Mouse (Mus musculus) heart, embryonic 15.5 days (tissue): ENCODE results near the gene Slc6a6. TPM values are rescaled to one million over a fixed set of nuclear protein-coding genes. Genes with fewer than 3 reads are reported as not detected.

ENCODE experiments used
- ATAC-seq: fragments of 200-750 bp; cut with Nextera tagmentation; replicated peaks from 2 replicates; pipeline ENCODE4 v1.8.0; 2017; ENCODE audit warnings: low read depth, moderate TSS enrichment; ENCODE audit not compliant: insufficient number of reproducible peaks, insufficient read depth, low FRiP score
- H3K27ac ChIP-seq: fragments of 300-500 bp; sonication (generic); 2 replicates; pipeline ENCODE4 v1.5.1; 2015; ENCODE audit warnings: mild to moderate bottlenecking, inconsistent platforms
- H3K27me3 ChIP-seq: fragments of 300-500 bp; sonication (generic); 2 replicates; pipeline ENCODE4 v1.6.1; 2015; ENCODE audit warnings: inconsistent platforms
- H3K36me3 ChIP-seq: fragments of 300-500 bp; sonication (generic); 2 replicates; pipeline ENCODE4 v1.6.1; 2015; ENCODE audit warnings: mild to moderate bottlenecking, inconsistent platforms
- H3K4me1 ChIP-seq: fragments of 300-500 bp; sonication (generic); replicated peaks from 2 replicates; pipeline ENCODE4 v1.6.1; 2015; ENCODE audit warnings: inconsistent platforms
- H3K4me2 ChIP-seq: fragments of 300-500 bp; sonication (generic); 2 replicates; pipeline ENCODE4 v1.6.1; 2015; ENCODE audit warnings: inconsistent platforms, mild to moderate bottlenecking, moderate library complexity
- H3K4me3 ChIP-seq: fragments of 300-500 bp; sonication (generic); 2 replicates; pipeline ENCODE4 v1.5.1; 2015; ENCODE audit warnings: mild to moderate bottlenecking, inconsistent platforms
- H3K9ac ChIP-seq: fragments of 300-500 bp; sonication (generic); 2 replicates; pipeline ENCODE4 v1.6.1; 2015; ENCODE audit warnings: mild to moderate bottlenecking, inconsistent platforms
- H3K9me3 ChIP-seq: fragments of 300-500 bp; sonication (generic); replicated peaks from 2 replicates; pipeline ENCODE4 v1.6.1; 2016; ENCODE audit warnings: inconsistent platforms
- WGBS: fragments of 180-500 bp; shearing (Covaris S2); methylation state at CpG from one replicate; pipeline ENCODE4 v1.1.7; 2015; ENCODE audit warnings: mixed read lengths; 5-methylcytosine and 5-hydroxymethylcytosine counted together
- polyA plus RNA-seq: library from polyadenylated mRNA; unstranded; fragments of >200 nt; fragmentation: Nextera tagmentation; extraction: Ambion mirVana; gene quantifications from 2 replicates; pipeline ENCODE4 v1.2.1, GENCODE M21; 2015

The Slc6a6 gene
- polyA plus RNA-seq, 1 experiment from 2014 or later = 72.5 TPM

DNA sequence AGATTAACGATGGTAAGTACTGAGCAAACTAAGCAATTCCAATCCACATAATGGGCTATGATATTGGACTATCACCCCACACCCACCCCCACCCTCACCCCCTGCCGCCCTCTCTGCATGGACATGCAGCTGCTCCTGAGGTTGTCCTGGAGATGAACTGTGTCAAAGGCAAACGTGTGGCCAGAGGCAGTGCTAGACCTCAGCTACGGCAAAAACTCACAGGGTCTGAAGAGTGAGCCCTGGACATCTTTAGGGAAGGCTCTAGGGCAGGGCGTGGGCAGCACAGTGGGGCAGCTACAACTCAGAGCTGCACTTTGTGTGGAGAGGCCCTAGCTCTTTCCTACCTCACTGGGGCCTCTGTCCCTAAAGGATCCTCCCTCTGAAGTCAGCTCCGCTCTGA, 13.6 kb upstream of the Slc6a6 start:
- H3K9ac ChIP-seq = no peak overlapping the region
- WGBS = 76% methylated on average over 6 of the region's 6 CpGs
- no peak for ATAC-seq

DNA sequence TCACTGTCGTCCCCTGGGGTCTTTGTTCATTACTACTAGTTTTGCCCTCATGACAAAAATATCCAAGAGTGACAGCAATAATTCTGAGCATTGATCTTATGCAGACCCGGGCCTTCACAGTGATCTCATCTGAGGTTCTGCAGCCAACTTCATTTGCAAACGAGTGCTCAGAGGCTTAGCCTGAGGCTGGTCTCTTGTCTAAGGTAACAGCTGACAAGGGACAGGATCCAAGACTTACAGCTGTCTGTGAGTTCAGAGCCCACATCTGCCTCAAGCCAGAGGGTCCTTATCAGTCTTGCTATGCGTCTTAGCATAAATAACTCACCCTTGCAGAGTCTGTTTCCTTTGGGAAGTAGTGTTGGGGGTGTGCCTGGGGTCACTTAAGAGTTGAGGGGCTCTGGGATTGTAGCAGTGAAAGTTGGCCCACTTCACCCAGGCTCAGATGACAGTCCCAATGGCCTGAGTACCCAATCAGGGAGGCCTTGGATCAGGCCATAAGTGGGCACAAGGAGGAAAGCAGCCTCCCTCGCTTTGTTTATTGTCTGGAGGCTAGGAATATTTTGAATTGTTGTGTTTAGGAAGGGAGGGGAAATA, 9.0 kb upstream of the Slc6a6 start:
- Histone ChIP-seq H3K9me3 (no peaks in the 10 kb centered on the region), H3K9ac (no peak overlapping the region), H3K36me3 (no peaks in the 10 kb centered on the region), H3K4me2 (no peak overlapping the region), H3K27me3 (no peaks in the 10 kb centered on the region), H3K4me1 (peaks cover 29% of the 10 kb centered on the region), H3K4me3 (no peak overlapping the region), H3K27ac (peak overlapping the region; percentile 6; the same call in 1 of the 2 replicates)
- 20% methylated on average over 5 of the region's 5 CpGs for WGBS
- peak; percentile 54 for ATAC-seq

More for the DNA sequence above, 13.6 kb upstream of the Slc6a6 start:
- Histone ChIP-seq H3K4me1 (peaks cover 14% of the 10 kb centered on the region), H3K27ac (no peak overlapping the region), H3K27me3 (0 out of 2 replicates have a peak, but pooled peaks cover 3% of the 10 kb centered on the region), H3K36me3 (no peaks in the 10 kb centered on the region), H3K9me3 (no peaks in the 10 kb centered on the region), H3K4me3 (no peak overlapping the region), H3K4me2 (no peak overlapping the region)

DNA sequence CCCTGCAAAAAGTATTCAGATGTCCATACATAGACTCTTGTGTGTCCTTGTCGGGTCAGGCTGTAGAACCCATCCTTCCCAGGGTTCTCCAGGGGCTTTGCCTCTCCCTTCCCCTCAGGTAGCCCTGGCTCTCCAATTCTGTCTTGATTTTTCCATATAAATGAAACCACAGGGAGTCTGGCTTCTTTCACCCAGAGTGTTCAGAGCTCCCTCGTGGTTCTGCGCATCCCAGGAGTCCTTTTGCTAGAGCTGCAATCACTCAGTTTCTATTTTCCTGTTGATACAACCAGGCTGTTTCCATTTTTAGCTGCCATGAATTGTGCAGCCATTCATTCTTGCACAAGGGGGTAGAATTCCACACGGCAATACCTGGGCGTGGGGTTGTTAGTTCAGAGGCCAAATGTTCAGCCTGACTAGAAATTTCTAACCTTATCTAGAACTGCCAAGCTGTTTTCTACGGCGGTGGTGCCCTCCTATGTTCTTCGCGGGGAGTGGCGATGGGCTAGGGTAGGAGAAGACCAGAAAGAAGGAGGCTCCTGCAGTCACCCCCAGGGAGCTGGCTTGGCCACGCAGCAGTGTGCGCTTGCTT, 5.3 kb upstream of the Slc6a6 start:
- Histone ChIP-seq H3K36me3 (no peaks in the 10 kb centered on the region), H3K4me1 (peaks cover 35% of the 10 kb centered on the region), H3K4me2 (peak overlapping the region; percentile 48), H3K4me3 (peak overlapping the region; percentile 15; the same call in 1 of the 2 replicates), H3K9ac (peak overlapping the region; percentile 22; the same call in 1 of the 2 replicates), H3K9me3 (no peaks in the 10 kb centered on the region), H3K27ac (peak overlapping the region; percentile 52), H3K27me3 (no peaks in the 10 kb centered on the region)
- ATAC-seq = no peak
- 21% methylated on average over 12 of the region's 12 CpGs for WGBS

DNA sequence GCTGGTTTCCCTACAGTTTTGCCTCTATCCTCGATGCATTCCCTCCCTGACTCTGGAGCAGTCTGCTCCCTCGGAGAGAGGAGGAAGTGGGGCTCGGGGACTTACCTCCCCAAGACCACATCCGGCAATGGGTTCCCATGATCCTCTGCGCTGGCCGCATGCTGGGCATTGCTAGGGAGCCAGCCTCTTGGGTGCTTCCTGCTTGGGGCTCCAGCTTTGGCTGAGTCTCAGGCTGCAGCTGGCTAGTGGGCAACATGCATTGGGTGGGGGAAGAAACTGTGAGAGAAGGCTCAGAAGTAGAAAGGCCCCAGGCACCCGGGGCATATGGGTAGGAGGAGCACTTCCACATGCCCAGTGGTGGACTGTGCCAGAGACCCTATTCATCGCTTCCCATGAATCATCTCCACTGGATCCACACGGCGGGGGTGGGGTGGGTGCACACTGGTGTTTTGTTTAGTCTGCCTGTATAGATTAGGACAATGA, 4.7 kb upstream of the Slc6a6 start:
- H3K4me1 ChIP-seq = peaks cover 36% of the 10 kb centered on the region
- no peaks in the 10 kb centered on the region for H3K27me3 ChIP-seq
- ATAC-seq = no peak
- H3K9ac ChIP-seq = peak overlapping the region; percentile 22; the same call in 1 of the 2 replicates
- H3K4me3 ChIP-seq = peak overlapping the region; percentile 15; the same call in 1 of the 2 replicates
- peak overlapping the region; percentile 48 for H3K4me2 ChIP-seq
- peak overlapping the region; percentile 52 for H3K27ac ChIP-seq
- no peaks in the 10 kb centered on the region for H3K9me3 ChIP-seq
- no peaks in the 10 kb centered on the region for H3K36me3 ChIP-seq
- 55% methylated on average over 10 of the region's 10 CpGs for WGBS

DNA sequence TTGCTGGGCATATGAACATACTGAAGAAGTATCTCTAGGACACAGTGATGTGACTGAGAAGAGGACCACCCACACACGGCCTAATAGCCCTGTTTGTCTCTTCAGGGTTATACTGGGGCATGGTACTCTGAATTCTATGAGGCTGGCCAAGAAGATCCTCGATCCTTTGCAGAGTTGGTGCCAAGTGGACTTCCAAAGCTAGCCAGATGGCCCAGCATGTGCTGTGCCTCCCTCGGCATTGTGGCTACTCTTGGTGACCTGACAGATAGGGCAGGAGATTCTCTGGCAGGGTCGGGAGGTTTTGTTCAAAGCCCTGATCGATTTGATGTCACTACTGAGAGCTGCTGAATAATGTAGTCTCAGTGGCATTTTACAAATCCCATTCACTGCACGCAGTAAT, 4.1 kb upstream of the Slc6a6 start:
- no peak overlapping the region for H3K4me3 ChIP-seq
- H3K9ac ChIP-seq = no peak overlapping the region
- no peak for ATAC-seq
- no peak overlapping the region for H3K4me2 ChIP-seq
- no peak overlapping the region for H3K27ac ChIP-seq
- peaks cover 35% of the 10 kb centered on the region for H3K4me1 ChIP-seq
- H3K36me3 ChIP-seq = no peaks in the 10 kb centered on the region
- no peaks in the 10 kb centered on the region for H3K27me3 ChIP-seq
- 79% methylated on average over 6 of the region's 6 CpGs for WGBS
- no peaks in the 10 kb centered on the region for H3K9me3 ChIP-seq

DNA sequence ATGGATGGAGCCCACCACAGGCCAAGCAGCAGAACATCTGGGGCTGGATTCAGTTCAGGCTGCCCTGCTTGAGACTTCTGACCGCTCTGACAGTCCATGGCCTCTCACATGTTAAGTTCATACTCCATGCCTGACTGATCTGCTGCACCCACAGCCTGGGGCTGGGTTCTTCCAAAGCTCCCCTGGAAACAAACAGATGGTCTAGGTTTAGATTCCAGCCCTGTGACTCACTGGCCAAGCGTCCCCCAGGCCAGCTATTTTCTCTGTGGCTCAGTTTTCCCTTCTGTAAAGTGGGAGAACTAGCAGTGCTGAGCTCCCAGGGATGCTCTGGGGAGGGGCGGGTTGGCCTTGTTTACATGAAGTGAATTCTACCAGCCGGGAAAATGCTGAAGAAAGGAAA, 2.0 kb upstream of the Slc6a6 start:
- no peaks in the 10 kb centered on the region for H3K9me3 ChIP-seq
- H3K9ac ChIP-seq = no peak overlapping the region
- WGBS = 80% methylated on average over 4 of the region's 4 CpGs
- H3K27me3 ChIP-seq = no peaks in the 10 kb centered on the region
- no peak overlapping the region for H3K4me3 ChIP-seq
- no peaks in the 10 kb centered on the region for H3K36me3 ChIP-seq
- H3K27ac ChIP-seq = no peak overlapping the region
- peaks cover 50% of the 10 kb centered on the region for H3K4me1 ChIP-seq
- no peak for ATAC-seq
- no peak overlapping the region for H3K4me2 ChIP-seq

DNA sequence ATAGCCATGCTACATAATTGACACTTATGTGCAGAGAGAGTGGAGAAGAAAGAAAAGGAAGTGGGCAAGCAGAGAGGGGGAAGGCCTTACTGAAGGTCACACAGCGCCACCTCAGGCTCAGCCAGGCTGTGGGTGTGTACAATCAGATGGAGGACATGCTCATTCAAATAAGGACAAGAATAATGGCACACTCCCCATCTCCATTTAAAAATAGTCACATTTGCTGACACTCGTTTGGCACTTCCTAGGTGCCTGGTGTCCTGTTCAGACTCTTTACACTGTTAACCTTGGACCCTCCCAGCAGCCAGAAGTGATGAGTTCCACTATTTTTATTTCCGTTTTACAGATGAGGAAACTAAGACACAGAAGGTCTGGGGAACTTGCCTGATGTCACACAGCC, 732 bp upstream of the Slc6a6 start:
- Histone ChIP-seq H3K27ac (peak overlapping the region; percentile 88), H3K4me3 (peak overlapping the region; percentile 87), H3K36me3 (no peaks in the 10 kb centered on the region), H3K27me3 (no peaks in the 10 kb centered on the region), H3K4me2 (peak overlapping the region; percentile 93), H3K9me3 (no peaks in the 10 kb centered on the region), H3K4me1 (peaks cover 58% of the 10 kb centered on the region), H3K9ac (no peak overlapping the region)
- WGBS = 33% methylated on average over 3 of the region's 3 CpGs
- ATAC-seq = no peak

DNA sequence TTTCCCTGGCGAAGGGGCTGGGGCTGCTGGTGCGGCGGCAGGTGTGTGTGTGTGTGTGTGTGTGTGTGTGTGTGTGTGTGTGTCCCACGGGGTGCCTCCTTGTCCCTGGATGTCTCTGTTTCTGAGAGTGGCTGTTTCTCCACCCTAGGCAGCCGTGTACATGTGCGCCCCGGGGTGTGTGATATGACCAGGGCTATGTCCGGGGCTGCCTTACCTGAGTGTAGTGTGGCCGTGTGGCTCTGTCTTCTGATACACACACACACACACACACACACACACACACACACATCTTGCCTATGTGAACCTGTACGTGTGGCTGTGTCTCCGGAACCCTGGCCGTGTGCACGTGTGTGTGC, 599 bp downstream of the Slc6a6 start:
- Histone ChIP-seq H3K9ac (peak overlapping the region; percentile 89), H3K4me3 (peak overlapping the region; percentile 87), H3K27me3 (no peaks in the 10 kb centered on the region), H3K36me3 (no peaks in the 10 kb centered on the region), H3K4me2 (peak overlapping the region; percentile 93), H3K9me3 (no peaks in the 10 kb centered on the region), H3K4me1 (peaks cover 53% of the 10 kb centered on the region), H3K27ac (peak overlapping the region; percentile 88)
- peak; percentile 28; the same call in 1 of the 2 replicates for ATAC-seq
- WGBS = 6% methylated on average over 13 of the region's 13 CpGs

DNA sequence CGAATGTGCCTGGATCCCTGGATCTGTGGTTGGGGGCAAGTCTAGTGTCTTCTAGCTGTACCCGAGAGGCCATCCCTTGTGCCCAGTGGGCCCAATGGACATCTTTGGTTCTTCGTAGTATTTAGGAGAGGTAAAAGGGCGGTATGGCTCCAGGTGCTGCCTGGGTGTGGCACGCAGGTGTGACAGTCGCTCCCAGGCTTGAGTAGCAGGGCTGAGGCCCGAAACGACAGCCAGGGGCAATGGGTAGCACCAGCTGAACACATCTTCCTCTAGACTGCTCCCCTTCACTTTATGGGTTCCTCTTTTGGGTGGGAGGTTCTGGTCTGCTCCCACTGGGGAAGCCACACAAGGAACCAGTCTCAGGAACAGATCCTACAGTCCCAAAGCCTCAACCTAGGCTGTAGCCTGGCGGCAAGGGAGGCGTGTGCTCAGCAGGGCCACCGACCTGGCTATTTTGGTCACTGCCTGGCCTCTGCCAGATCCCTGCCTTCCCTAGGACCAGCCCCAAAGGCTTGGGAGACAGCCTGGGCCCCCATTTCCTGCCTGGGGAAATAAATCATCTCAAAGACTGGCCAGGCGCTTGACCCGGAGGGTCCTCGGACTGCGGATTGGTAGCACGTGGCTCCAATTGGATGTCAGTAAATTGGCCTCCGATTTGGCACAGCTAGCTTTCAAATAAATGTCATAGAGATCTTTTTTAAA, 1.1 kb downstream of the Slc6a6 start:
- H3K36me3 ChIP-seq = no peaks in the 10 kb centered on the region
- H3K27me3 ChIP-seq = no peaks in the 10 kb centered on the region
- peaks cover 57% of the 10 kb centered on the region for H3K4me1 ChIP-seq
- WGBS = 15% methylated on average over 17 of the region's 17 CpGs
- peak overlapping the region; percentile 89 for H3K9ac ChIP-seq
- peak overlapping the region; percentile 88 for H3K27ac ChIP-seq
- H3K4me2 ChIP-seq = peak overlapping the region; percentile 93
- no peaks in the 10 kb centered on the region for H3K9me3 ChIP-seq
- ATAC-seq = no peak
- H3K4me3 ChIP-seq = peak overlapping the region; percentile 87

DNA sequence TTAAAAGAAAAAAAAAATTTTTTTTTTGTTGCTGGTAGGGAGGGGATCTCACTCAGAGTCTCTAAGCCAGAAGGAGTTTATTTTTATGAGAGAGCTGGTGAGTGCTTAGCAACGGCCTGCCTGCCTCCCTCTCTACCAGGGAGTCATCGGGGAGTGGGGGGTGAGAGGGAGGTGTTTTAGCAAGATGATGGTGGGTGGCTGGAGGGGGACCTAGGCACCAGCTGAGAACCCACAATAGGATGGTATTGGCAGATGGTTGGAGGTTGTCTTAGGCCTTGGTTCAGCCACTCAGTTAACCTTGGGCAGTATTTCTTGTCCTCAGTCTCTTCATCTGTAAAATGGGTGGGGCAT, 1.7 kb downstream of the Slc6a6 start:
- peak overlapping the region; percentile 88 for H3K27ac ChIP-seq
- WGBS = 23% methylated on average over 2 of the region's 2 CpGs

DNA sequence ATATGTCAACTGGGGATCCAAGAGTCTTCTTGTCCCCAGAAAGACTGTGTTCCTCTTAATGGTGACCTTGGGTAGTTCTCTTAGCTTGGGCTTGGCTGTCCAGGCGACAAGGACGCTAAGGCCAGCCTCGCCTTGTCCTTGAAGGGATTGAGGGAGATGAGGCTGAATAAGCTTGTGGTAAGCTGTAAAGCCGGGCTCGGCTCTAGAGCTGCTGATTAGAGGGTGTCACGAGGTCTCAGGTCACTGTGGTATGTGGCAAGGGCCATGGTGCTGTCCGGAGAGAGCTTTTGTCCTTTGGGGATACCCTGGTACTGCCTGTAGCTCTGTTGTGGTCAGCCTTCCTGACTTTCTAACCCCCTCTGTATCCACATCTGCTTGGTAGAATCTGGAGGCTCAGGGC, 2.0 kb downstream of the Slc6a6 start:
- peak overlapping the region; percentile 88 for H3K27ac ChIP-seq
- H3K9me3 ChIP-seq = no peaks in the 10 kb centered on the region
- H3K27me3 ChIP-seq = no peaks in the 10 kb centered on the region
- H3K9ac ChIP-seq = peak overlapping the region; percentile 89; the same call in 1 of the 2 replicates
- H3K4me2 ChIP-seq = peak overlapping the region; percentile 93
- peaks cover 63% of the 10 kb centered on the region for H3K4me1 ChIP-seq
- ATAC-seq = no peak
- H3K4me3 ChIP-seq = peak overlapping the region; percentile 87
- WGBS = 51% methylated on average over 7 of the region's 7 CpGs
- H3K36me3 ChIP-seq = no peaks in the 10 kb centered on the region

More for the DNA sequence above, 1.7 kb downstream of the Slc6a6 start:
- Histone ChIP-seq H3K9ac (peak overlapping the region; percentile 89), H3K36me3 (no peaks in the 10 kb centered on the region), H3K4me1 (peaks cover 63% of the 10 kb centered on the region), H3K9me3 (no peaks in the 10 kb centered on the region), H3K27me3 (no peaks in the 10 kb centered on the region), H3K4me2 (peak overlapping the region; percentile 93), H3K4me3 (peak overlapping the region; percentile 87)
- no peak for ATAC-seq
